Mouse (Mus musculus) testis, adult 2 months (tissue): ENCODE results near the gene Atp13a2. TPM values are rescaled to one million over a fixed set of nuclear protein-coding genes. Genes with fewer than 3 reads are reported as not detected.

Experiments used
- H3K27ac ChIP-seq: fragments of 200-500 bp; 2 replicates; pipeline ENCODE4 v1.5.1; 2012; ENCODE audit warnings: low read depth, low read length; ENCODE audit not compliant: control insufficient read depth, insufficient read depth
- H3K27me3 ChIP-seq: fragments of 200-500 bp; 2 replicates; pipeline ENCODE4 v1.6.1; 2012; ENCODE audit warnings: mild to moderate bottlenecking, low read length, moderate library complexity; ENCODE audit not compliant: control insufficient read depth, insufficient read depth
- H3K36me3 ChIP-seq: fragments of 200-500 bp; 2 replicates; pipeline ENCODE4 v1.6.1; 2012; ENCODE audit warnings: mild to moderate bottlenecking, low read length; ENCODE audit not compliant: control insufficient read depth, insufficient read depth
- H3K4me1 ChIP-seq: fragments of 200-500 bp; 2 replicates; pipeline ENCODE4 v1.6.1; 2012; ENCODE audit warnings: low read length; ENCODE audit not compliant: control insufficient read depth, insufficient read depth
- H3K4me3 ChIP-seq: fragments of 200-500 bp; 2 replicates; pipeline ENCODE4 v1.5.1; 2012; ENCODE audit warnings: low read depth, mild to moderate bottlenecking, low read length, moderate library complexity, mixed read lengths; ENCODE audit not compliant: control insufficient read depth
- CTCF ChIP-seq: fragments of 200-500 bp; IDR thresholded peaks from 2 replicates; pipeline ENCODE4 v1.5.1; 2012; ENCODE audit warnings: low read depth, mild to moderate bottlenecking, inconsistent platforms, low read length, moderate library complexity; ENCODE audit not compliant: control insufficient read depth, insufficient read depth, insufficient replicate concordance
- POLR2A ChIP-seq: fragments of 200-500 bp; IDR thresholded peaks from 2 replicates; pipeline ENCODE4 v1.6.1; 2012; ENCODE audit warnings: low read depth, mild to moderate bottlenecking, inconsistent platforms, low read length, moderate library complexity; ENCODE audit not compliant: control insufficient read depth
- polyA plus RNA-seq: library from polyadenylated mRNA; depleted of rRNA; stranded (reverse); fragments of >200 nt; gene quantifications from 2 replicates; pipeline ENCODE4 v1.2.3, GENCODE M21; 2012

Gene Atp13a2
- polyA plus RNA-seq, 1 experiment: 41.6 TPM

- no peak for TF ChIP-seq CTCF
- TF ChIP-seq POLR2A: no peak
- H3K36me3 ChIP-seq: no peaks in the 10 kb centered on the region; the same call in none of the 2 replicates
- no peaks in the 10 kb centered on the region for H3K27me3 ChIP-seq
- no peak overlapping the region for H3K4me3 ChIP-seq
- no peaks in the 10 kb centered on the region for H3K4me1 ChIP-seq
- H3K27ac ChIP-seq: no peak overlapping the region
Measured at GRCm38 (mm10) chr4:140977278-140977677, 9.4 kb upstream of the Atp13a2 start.

DNA sequence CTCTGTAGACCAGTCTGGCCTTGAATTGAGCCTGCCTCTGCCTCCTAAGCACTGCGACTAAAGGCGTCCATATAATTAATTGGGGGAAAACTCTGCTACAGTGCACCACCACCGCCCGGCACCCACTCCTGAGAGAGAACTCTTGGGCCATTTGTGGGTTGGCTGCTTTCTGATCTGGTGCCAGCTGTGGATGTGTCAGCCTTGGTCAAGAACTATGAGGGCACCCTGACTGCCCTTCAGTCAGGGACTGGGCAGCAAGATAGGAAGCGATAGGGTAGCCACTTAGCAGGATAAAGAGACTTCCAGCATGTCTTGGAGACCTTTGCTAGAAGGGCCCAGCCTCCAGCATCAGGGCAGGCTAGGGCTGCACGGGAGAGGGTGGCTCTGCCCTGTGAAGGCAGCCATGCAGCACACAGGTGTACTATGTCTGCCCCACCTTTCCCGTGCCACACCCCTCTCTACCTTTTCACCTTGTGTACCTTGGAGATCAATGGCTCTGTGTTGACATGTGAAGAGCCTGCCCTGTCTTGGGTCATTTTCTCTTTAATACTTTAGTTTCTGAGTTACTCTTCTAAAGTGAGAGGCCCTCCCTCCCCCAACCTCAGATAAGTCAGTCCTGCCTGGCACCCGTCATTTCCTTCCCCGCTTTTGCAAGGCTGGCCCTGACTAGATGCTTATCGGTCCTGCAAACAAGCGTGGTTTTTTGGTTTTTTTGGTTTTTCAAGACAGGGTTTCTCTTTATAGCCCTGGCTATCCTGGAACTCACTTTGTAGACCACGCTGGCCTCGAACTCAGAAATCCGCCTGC, 8.6 kb upstream of the Atp13a2 start:
- Histone ChIP-seq H3K4me3 (no peak overlapping the region), H3K27me3 (no peaks in the 10 kb centered on the region), H3K4me1 (no peaks in the 10 kb centered on the region), H3K36me3 (no peaks in the 10 kb centered on the region; the same call in none of the 2 replicates), H3K27ac (peak overlapping the region; percentile 34; the same call in 1 of the 2 replicates)
- TF ChIP-seq CTCF: no peak
- no peak for TF ChIP-seq POLR2A

DNA sequence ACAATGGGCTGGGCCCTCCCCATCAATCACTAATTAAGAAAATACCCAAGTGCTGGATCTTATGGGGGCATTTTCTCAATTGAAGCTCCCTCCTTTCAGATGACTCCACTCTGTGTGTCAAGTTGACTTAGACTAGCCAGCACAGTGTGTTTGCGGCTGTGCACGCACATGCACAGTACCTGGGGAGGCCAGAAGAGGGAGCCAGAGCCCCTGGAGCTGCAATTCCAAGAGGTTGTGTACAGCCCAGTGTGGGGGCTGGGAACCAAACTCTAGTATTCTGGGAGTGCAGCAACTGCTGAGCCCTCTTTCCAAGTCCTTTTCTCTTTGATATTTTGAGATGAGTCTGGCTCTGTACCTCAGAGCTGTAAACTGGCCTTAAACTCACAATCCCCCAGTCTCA, 5.1 kb upstream of the Atp13a2 start:
- Histone ChIP-seq H3K4me3 (no peak overlapping the region), H3K4me1 (no peaks in the 10 kb centered on the region; the same call in 1 of the 2 replicates)
- TF ChIP-seq POLR2A: no peak
- peak; percentile 55; the same call in 1 of the 2 replicates for TF ChIP-seq CTCF

GRCm38 (mm10) chr4:140982808-140983207, 3.9 kb upstream of the Atp13a2 start:
- no peaks in the 10 kb centered on the region for H3K27me3 ChIP-seq
- no peak for TF ChIP-seq CTCF
- no peak for TF ChIP-seq POLR2A
- no peaks in the 10 kb centered on the region; the same call in 1 of the 2 replicates for H3K36me3 ChIP-seq
- H3K4me1 ChIP-seq: peaks cover 5% of the 10 kb centered on the region
- H3K4me3 ChIP-seq: no peak overlapping the region
- no peak overlapping the region for H3K27ac ChIP-seq

More for the DNA sequence above, 5.1 kb upstream of the Atp13a2 start:
- Histone ChIP-seq H3K36me3 (no peaks in the 10 kb centered on the region; the same call in 1 of the 2 replicates), H3K27ac (no peak overlapping the region), H3K27me3 (no peaks in the 10 kb centered on the region)

DNA sequence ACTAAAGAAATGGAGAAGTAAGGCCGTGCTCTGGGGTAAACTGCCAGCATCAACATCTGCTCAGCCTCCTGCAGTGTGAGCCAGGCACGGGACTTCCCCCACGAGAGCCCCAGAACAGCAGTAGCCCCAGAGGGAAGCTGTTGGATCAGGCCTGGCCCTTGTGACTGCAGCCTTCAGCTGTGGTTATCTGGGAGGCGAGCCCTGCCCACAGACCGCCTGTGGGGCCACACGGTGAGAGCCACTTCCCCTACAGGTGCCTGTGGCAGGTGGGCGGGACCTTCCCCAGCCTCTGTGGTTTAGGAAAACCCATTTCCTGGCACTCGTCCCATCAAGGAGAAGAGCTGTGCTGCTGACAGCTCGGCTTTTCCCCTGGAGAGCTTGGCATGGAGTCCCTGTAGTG, 3.2 kb upstream of the Atp13a2 start:
- no peak for TF ChIP-seq CTCF
- TF ChIP-seq POLR2A: no peak
- Histone ChIP-seq H3K27ac (no peak overlapping the region), H3K4me1 (peaks cover 5% of the 10 kb centered on the region), H3K4me3 (no peak overlapping the region), H3K27me3 (no peaks in the 10 kb centered on the region), H3K36me3 (no peaks in the 10 kb centered on the region; the same call in 1 of the 2 replicates)

- TF ChIP-seq POLR2A (no peak), CTCF (no peak)
- Histone ChIP-seq H3K27me3 (no peaks in the 10 kb centered on the region), H3K36me3 (no peaks in the 10 kb centered on the region), H3K4me1 (peaks cover 7% of the 10 kb centered on the region), H3K4me3 (no peak overlapping the region), H3K27ac (no peak overlapping the region)
Measured at GRCm38 (mm10) chr4:140984544-140984943, 2.1 kb upstream of the Atp13a2 start.

DNA sequence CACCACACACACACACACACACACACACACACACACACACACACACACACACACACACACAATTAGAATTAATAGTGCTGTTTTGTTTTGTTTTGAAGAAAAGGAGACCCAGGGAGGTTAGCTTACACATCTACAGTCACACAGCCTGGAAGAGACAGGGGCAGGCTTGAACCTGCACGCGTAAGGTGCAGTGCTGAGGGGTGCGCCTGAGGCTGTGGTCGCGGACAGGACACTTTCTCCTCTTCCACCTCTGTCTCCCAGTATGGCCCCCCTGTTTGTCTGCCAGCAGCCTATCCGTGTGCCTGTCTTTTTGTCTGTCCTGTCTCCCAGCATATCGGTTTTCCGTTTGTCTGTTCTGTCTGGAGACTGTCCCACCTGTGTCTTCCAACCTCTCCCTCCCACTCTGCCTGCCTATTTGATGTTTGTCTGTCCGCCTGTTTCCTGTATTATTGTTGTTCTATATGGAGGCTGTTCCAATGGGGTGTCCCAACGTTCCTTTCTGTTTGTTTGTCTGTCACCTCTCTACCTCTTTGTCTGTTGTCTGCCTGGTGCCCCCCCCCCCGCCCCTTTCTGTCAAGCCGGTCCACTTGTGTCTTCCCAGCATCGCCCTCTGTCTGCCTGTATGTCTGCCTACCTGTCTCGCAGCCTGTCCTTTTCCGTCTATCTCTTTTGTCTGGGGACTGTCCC, 506 bp upstream of the Atp13a2 start:
- Histone ChIP-seq H3K27me3 (no peaks in the 10 kb centered on the region), H3K4me3 (peak overlapping the region; percentile 88), H3K27ac (no peak overlapping the region), H3K36me3 (no peaks in the 10 kb centered on the region), H3K4me1 (peaks cover 7% of the 10 kb centered on the region)
- TF ChIP-seq CTCF (no peak), POLR2A (no peak)
